Mouse (Mus musculus) heart, embryonic 14.5 days (tissue): Measurements from ENCODE around the gene Map7. TPM values are rescaled to one million over a fixed set of nuclear protein-coding genes. Genes with fewer than 3 reads are reported as not detected.

ENCODE experiments used
- ATAC-seq: fragments of 200-750 bp; cut with Nextera tagmentation; 2 replicates; pipeline ENCODE4 v1.8.0; 2017; ENCODE audit warnings: low read depth, moderate TSS enrichment; ENCODE audit not compliant: insufficient number of reproducible peaks, insufficient read depth, low FRiP score
- H3K27ac ChIP-seq, 2 experiments: fragments of 200-500 bp in 1 of 2; fragments of 300-500 bp in 1 of 2; sonication (generic) in 1 of 2; replicated peaks in 1 of 2; 2 replicates each; pipeline ENCODE4 v1.5.1; 2012 to 2014; ENCODE audit warnings: low read depth in 2 of 2, low read length in 2 of 2, control low read depth in 1 of 2, mild to moderate bottlenecking in 1 of 2, mixed read lengths in 1 of 2; ENCODE audit not compliant: control insufficient read depth in 1 of 2, insufficient read depth in 1 of 2
- H3K27me3 ChIP-seq: fragments of 300-500 bp; sonication (generic); 2 replicates; pipeline ENCODE4 v1.6.1; 2014; ENCODE audit warnings: mild to moderate bottlenecking, low read length, control low read depth; ENCODE audit not compliant: control insufficient read depth, insufficient read depth
- H3K36me3 ChIP-seq: fragments of 300-500 bp; sonication (generic); 2 replicates; pipeline ENCODE4 v1.6.1; 2014; ENCODE audit warnings: mild to moderate bottlenecking, control low read depth, low read length, mixed read lengths; ENCODE audit not compliant: control insufficient read depth, insufficient read depth
- H3K4me1 ChIP-seq, 2 experiments: fragments of 200-500 bp in 1 of 2; fragments of 300-500 bp in 1 of 2; sonication (generic) in 1 of 2; 2 replicates each; pipeline ENCODE4 v1.6.1; 2012 to 2014; ENCODE audit warnings: low read length in 2 of 2, control low read depth in 1 of 2, mixed read lengths in 1 of 2; ENCODE audit not compliant: control insufficient read depth in 2 of 2, insufficient read depth in 2 of 2
- H3K4me2 ChIP-seq: fragments of 300-500 bp; sonication (generic); 2 replicates; pipeline ENCODE4 v1.6.1; 2014; ENCODE audit warnings: mild to moderate bottlenecking, low read length
- H3K4me3 ChIP-seq, 2 experiments: fragments of 200-500 bp in 1 of 2; fragments of 300-500 bp in 1 of 2; sonication (generic) in 1 of 2; 2 replicates each; pipeline ENCODE4 v1.5.1; 2012 to 2014; ENCODE audit warnings: low read length in 2 of 2, mild to moderate bottlenecking in 2 of 2, control low read depth in 1 of 2, low read depth in 1 of 2, moderate library complexity in 1 of 2; ENCODE audit not compliant: control insufficient read depth in 1 of 2, insufficient read depth in 1 of 2
- H3K9ac ChIP-seq: fragments of 300-500 bp; sonication (generic); 2 replicates; pipeline ENCODE4 v1.6.1; 2014; ENCODE audit warnings: mild to moderate bottlenecking, low read length
- H3K9me3 ChIP-seq: fragments of 300-500 bp; sonication (generic); 2 replicates; pipeline ENCODE4 v1.6.1; 2016; ENCODE audit warnings: low read length, control low read depth; ENCODE audit not compliant: control insufficient read depth
- WGBS: fragments of 180-500 bp; shearing (Covaris S2); extraction: QIAGEN DNeasy Blood & Tissue Kit; methylation state at CpG from one replicate; pipeline ENCODE4 v1.1.7; 2014; 5-methylcytosine and 5-hydroxymethylcytosine counted together
- polyA plus RNA-seq: library from polyadenylated mRNA; unstranded; fragments of >200 nt; fragmentation: Nextera tagmentation; extraction: Ambion mirVana; gene quantifications from 2 replicates; pipeline ENCODE4 v1.2.1, GENCODE M21; 2014

The Map7 gene
- polyA plus RNA-seq, 1 experiment from 2014 or later: 6.6 TPM

- 83% methylated on average over 5 of the region's 5 CpGs for WGBS
- H3K4me2 ChIP-seq: no peak overlapping the region
- H3K4me1 ChIP-seq: peaks cover 6 to 20% of the 10 kb centered on the region in 2 experiments
Measured at GRCm38 (mm10) chr10:20186800-20187273, 38.6 kb downstream of the Map7 start.

GRCm38 (mm10) chr10:20190139-20190747 is 42.0 kb downstream of the Map7 start:
- no peaks in the 10 kb centered on the region for H3K27me3 ChIP-seq
- H3K9me3 ChIP-seq: no peaks in the 10 kb centered on the region
- no peak for ATAC-seq
- H3K9ac ChIP-seq: no peak overlapping the region
- H3K4me3 ChIP-seq: no peak overlapping the region
- no peak overlapping the region for H3K4me2 ChIP-seq
- no peaks in the 10 kb centered on the region for H3K36me3 ChIP-seq
- H3K4me1 ChIP-seq: peaks cover 4 to 12% of the 10 kb centered on the region in 2 experiments
- H3K27ac ChIP-seq: no peak overlapping the region
- 78% methylated on average over 6 of the region's 6 CpGs for WGBS

More at GRCm38 (mm10) chr10:20186800-20187273, 38.6 kb downstream of the Map7 start:
- H3K4me3 ChIP-seq: no peak overlapping the region
- H3K9me3 ChIP-seq: no peaks in the 10 kb centered on the region
- no peak overlapping the region for H3K27ac ChIP-seq
- no peak overlapping the region for H3K9ac ChIP-seq
- no peaks in the 10 kb centered on the region for H3K27me3 ChIP-seq
- no peaks in the 10 kb centered on the region for H3K36me3 ChIP-seq
- no peak for ATAC-seq

- H3K9ac ChIP-seq: no peak overlapping the region
- no peak overlapping the region for H3K4me3 ChIP-seq
- peaks cover 2 to 6% of the 10 kb centered on the region in 2 experiments for H3K4me1 ChIP-seq
- H3K27ac ChIP-seq: no peak overlapping the region
- no peak for ATAC-seq
- no peaks in the 10 kb centered on the region for H3K9me3 ChIP-seq
- H3K36me3 ChIP-seq: no peaks in the 10 kb centered on the region
- no peaks in the 10 kb centered on the region for H3K27me3 ChIP-seq
- WGBS: 39% methylated on average over 13 of the region's 13 CpGs
- no peak overlapping the region; the same call in 1 of the 2 replicates for H3K4me2 ChIP-seq
Measured at GRCm38 (mm10) chr10:20194847-20195540, 46.7 kb downstream of the Map7 start.

GRCm38 (mm10) chr10:20197039-20197438 is 48.8 kb downstream of the Map7 start:
- H3K4me1 ChIP-seq: peaks cover 1 to 8% of the 10 kb centered on the region in 2 experiments; a peak in 3 of 4 replicates
- WGBS: 57% methylated on average over 7 of the region's 7 CpGs

GRCm38 (mm10) chr10:20198968-20199737 is 50.9 kb downstream of the Map7 start:
- 73% methylated on average over 10 of the region's 10 CpGs for WGBS
- Histone ChIP-seq H3K4me2 (no peak overlapping the region), H3K27me3 (no peaks in the 10 kb centered on the region), H3K4me1 (peaks cover 8 to 12% of the 10 kb centered on the region in 2 experiments; a peak in 3 of 4 replicates), H3K9ac (no peak overlapping the region), H3K4me3 (no peak overlapping the region), H3K36me3 (no peaks in the 10 kb centered on the region), H3K27ac (no peak overlapping the region), H3K9me3 (no peaks in the 10 kb centered on the region)
- ATAC-seq: no peak

More at GRCm38 (mm10) chr10:20197039-20197438, 48.8 kb downstream of the Map7 start:
- Histone ChIP-seq H3K27me3 (no peaks in the 10 kb centered on the region), H3K36me3 (no peaks in the 10 kb centered on the region), H3K4me2 (no peak overlapping the region), H3K9ac (no peak overlapping the region), H3K9me3 (no peaks in the 10 kb centered on the region), H3K4me3 (no peak overlapping the region), H3K27ac (no peak overlapping the region)
- no peak for ATAC-seq

- no peak overlapping the region for H3K4me3 ChIP-seq
- H3K4me2 ChIP-seq: no peak overlapping the region
- peaks cover 10 to 11% of the 10 kb centered on the region in 2 experiments; a peak in 1 of 4 replicates for H3K4me1 ChIP-seq
- no peaks in the 10 kb centered on the region for H3K36me3 ChIP-seq
- no peaks in the 10 kb centered on the region for H3K9me3 ChIP-seq
- no peaks in the 10 kb centered on the region for H3K27me3 ChIP-seq
- ATAC-seq: no peak
- no peak overlapping the region for H3K9ac ChIP-seq
- WGBS: 85% methylated on average over 3 of the region's 3 CpGs
- no peak overlapping the region for H3K27ac ChIP-seq
Measured at GRCm38 (mm10) chr10:20201236-20201635, 53.0 kb downstream of the Map7 start.

- Histone ChIP-seq H3K4me2 (no peak overlapping the region), H3K27ac (no peak overlapping the region), H3K36me3 (no peaks in the 10 kb centered on the region), H3K27me3 (no peaks in the 10 kb centered on the region), H3K9me3 (no peaks in the 10 kb centered on the region), H3K4me1 (peaks cover 10 to 11% of the 10 kb centered on the region in 2 experiments; a peak in 1 of 4 replicates), H3K9ac (no peak overlapping the region), H3K4me3 (no peak overlapping the region)
- 51% methylated on average over 9 of the region's 9 CpGs for WGBS
- no peak for ATAC-seq
Measured at GRCm38 (mm10) chr10:20202171-20202570, 53.9 kb downstream of the Map7 start.
